Mouse (Mus musculus) embryonic facial prominence, embryonic 15.5 days (tissue): ENCODE measurements around the gene Hist1h3d. TPM values are rescaled to one million over a fixed set of nuclear protein-coding genes. Genes with fewer than 3 reads are reported as not detected.
"Not testable (repeated sequence)": the region's sequence is repeated elsewhere in the genome, so short reads cannot be mapped to it uniquely, and the experiment has no call there.

Experiments
- ATAC-seq: fragments of 200-750 bp; cut with Nextera tagmentation; 2 replicates; pipeline ENCODE4 v1.8.0; 2017; ENCODE audit warnings: low read depth, moderate TSS enrichment; ENCODE audit not compliant: insufficient number of reproducible peaks, low FRiP score, low TSS enrichment
- H3K27ac ChIP-seq: fragments of 300-500 bp; sonication (generic); replicated peaks from 2 replicates; pipeline ENCODE4 v1.5.1; 2015; ENCODE audit warnings: mild to moderate bottlenecking, inconsistent platforms
- H3K27me3 ChIP-seq: fragments of 300-500 bp; sonication (generic); 2 replicates; pipeline ENCODE4 v1.6.1; 2015; ENCODE audit warnings: inconsistent platforms
- H3K36me3 ChIP-seq: fragments of 300-500 bp; sonication (generic); 2 replicates; pipeline ENCODE4 v1.6.1; 2015; ENCODE audit warnings: mild to moderate bottlenecking, inconsistent platforms
- H3K4me1 ChIP-seq: fragments of 300-500 bp; sonication (generic); 2 replicates; pipeline ENCODE4 v1.6.1; 2015; ENCODE audit warnings: inconsistent platforms
- H3K4me2 ChIP-seq: fragments of 300-500 bp; sonication (generic); replicated peaks from 2 replicates; pipeline ENCODE4 v1.6.1; 2015; ENCODE audit warnings: mild to moderate bottlenecking, inconsistent platforms
- H3K4me3 ChIP-seq: fragments of 300-500 bp; sonication (generic); replicated peaks from 2 replicates; pipeline ENCODE4 v1.5.1; 2015; ENCODE audit warnings: mild to moderate bottlenecking, inconsistent platforms
- H3K9ac ChIP-seq: fragments of 300-500 bp; sonication (generic); 2 replicates; pipeline ENCODE4 v1.6.1; 2015; ENCODE audit warnings: inconsistent platforms
- H3K9me3 ChIP-seq: fragments of 300-500 bp; sonication (generic); replicated peaks from 2 replicates; pipeline ENCODE4 v1.6.1; 2016; ENCODE audit warnings: inconsistent platforms
- WGBS: fragments of 180-500 bp; shearing (Covaris S2); methylation state at CpG from one replicate; pipeline ENCODE4 v1.1.7; 2015; 5-methylcytosine and 5-hydroxymethylcytosine counted together
- polyA plus RNA-seq: library from polyadenylated mRNA; unstranded; fragments of >200 nt; fragmentation: Nextera tagmentation; extraction: Ambion mirVana; gene quantifications from 2 replicates; pipeline ENCODE4 v1.2.1, GENCODE M21; 2015

Gene Hist1h3d
- polyA plus RNA-seq, 1 experiment from 2014 or later: 5.0 TPM

DNA sequence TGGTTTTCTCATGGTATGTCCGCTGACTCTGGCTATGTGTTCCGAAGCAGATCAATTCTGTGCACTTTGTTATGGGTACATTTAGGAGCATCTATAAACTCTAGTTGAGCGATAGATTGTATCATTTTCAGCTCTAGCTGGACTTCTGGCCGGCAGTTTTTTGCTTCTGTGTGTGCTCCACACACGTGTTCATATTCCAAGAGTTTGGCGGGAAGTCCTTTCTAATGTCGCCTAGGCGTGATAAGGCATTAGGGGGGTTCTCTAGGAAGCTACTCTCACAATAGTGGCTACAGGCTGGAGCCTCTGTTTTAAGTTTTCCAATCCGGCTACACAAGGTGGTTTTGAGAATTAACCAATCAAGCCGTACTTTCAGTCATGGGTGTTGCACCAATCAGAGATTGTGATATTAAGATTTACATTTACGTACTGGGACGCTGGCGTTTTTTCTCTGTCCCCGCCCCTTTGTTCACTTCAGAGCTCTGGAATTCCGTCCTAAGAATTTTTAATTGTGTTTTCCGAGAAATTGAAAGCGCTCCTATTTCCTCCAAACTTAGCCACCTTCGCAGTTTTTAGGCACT is 19.6 kb upstream of the Hist1h3d start:
- WGBS: under 1% methylated on average over 18 of the region's 18 CpGs
- Histone ChIP-seq H3K27me3 (no peaks in the 10 kb centered on the region), H3K4me2 (peak overlapping the region; percentile 93), H3K36me3 (no peaks in the 10 kb centered on the region), H3K9ac (peak overlapping the region; percentile 58), H3K4me1 (peaks cover 22% of the 10 kb centered on the region), H3K27ac (peak overlapping the region; percentile 98), H3K9me3 (no peaks in the 10 kb centered on the region), H3K4me3 (peak overlapping the region; percentile 55)
- peak; percentile 77 for ATAC-seq

DNA sequence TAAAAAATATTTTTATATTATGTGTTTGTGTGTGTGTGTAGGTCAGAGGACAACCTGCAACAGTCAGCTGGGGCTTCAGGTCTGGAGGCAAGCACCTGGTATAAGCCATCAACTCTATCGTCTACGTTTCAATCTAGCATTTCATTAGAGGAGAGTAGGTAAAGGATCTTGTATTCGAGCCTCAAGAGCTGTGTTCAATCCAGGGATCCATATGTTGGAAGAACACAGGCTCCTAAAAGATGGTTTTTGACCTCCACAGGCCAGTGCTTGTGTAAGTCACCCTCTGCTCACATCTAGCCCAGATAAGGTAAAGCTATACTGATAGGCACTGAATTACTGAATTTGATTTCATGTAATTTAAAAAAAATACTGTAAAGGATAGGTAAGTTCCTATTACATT is 18.7 kb upstream of the Hist1h3d start:
- Histone ChIP-seq H3K4me2 (peak overlapping the region; percentile 93; the same call in 1 of the 2 replicates), H3K27me3 (no peaks in the 10 kb centered on the region), H3K4me1 (peaks cover 19% of the 10 kb centered on the region), H3K27ac (peak overlapping the region; percentile 98), H3K4me3 (no peak overlapping the region), H3K36me3 (no peaks in the 10 kb centered on the region), H3K9me3 (no peaks in the 10 kb centered on the region), H3K9ac (no peak overlapping the region)
- no peak for ATAC-seq
- WGBS: 45% methylated on average over 3 of the region's 3 CpGs

DNA sequence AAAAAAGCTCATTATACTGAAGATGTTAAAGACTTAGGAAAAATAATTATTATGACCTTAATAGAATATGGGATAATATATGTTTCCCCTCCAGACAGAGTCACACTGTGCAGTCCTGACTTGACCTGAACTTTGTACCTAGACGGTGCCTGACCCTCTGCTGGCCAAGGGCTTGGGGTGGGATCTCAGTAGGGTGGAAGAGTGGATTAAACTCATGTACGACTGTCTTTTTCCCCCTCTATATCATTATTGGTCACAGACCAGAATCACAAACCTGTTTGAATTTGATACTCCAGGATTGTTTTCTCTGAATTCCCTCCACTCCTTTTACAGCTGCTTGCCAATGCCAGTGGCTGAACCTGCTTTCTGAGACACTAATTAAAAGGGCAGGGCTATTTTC is 14.9 kb upstream of the Hist1h3d start:
- not testable (repeated sequence) for H3K36me3 ChIP-seq, H3K4me2 ChIP-seq, H3K4me1 ChIP-seq, H3K9me3 ChIP-seq, ATAC-seq, H3K4me3 ChIP-seq, H3K9ac ChIP-seq, H3K27me3 ChIP-seq
- WGBS: 14% methylated on average over 2 of the region's 2 CpGs
- 0 out of 2 replicates have a peak overlapping the region, but pooled peaks have one; percentile 51 for H3K27ac ChIP-seq

DNA sequence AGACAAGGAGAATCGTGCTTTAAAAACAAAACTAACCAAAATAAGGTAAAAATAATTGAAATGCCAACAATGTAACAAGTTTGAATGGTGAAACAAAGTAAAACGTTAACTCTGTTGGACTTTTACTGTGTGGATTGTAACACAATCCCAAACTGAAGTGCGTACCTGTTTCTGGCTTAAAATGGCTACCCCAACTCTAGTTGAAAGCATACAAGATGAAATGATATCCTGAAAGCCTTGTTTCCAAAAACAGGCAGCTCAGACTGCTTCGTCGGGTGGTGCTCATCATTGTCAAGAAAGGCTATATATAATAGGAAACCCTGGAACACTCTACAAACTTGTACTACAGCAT is 14.1 kb upstream of the Hist1h3d start:
- not testable (repeated sequence) for H3K9ac ChIP-seq, H3K4me1 ChIP-seq, ATAC-seq, H3K9me3 ChIP-seq, H3K27me3 ChIP-seq, H3K36me3 ChIP-seq
- 0% methylated on average over 2 of the region's 5 CpGs for WGBS
- Histone ChIP-seq H3K4me2 (peak overlapping the region; percentile 61), H3K4me3 (peak overlapping the region; percentile 52), H3K27ac (peak overlapping the region; percentile 96)

DNA sequence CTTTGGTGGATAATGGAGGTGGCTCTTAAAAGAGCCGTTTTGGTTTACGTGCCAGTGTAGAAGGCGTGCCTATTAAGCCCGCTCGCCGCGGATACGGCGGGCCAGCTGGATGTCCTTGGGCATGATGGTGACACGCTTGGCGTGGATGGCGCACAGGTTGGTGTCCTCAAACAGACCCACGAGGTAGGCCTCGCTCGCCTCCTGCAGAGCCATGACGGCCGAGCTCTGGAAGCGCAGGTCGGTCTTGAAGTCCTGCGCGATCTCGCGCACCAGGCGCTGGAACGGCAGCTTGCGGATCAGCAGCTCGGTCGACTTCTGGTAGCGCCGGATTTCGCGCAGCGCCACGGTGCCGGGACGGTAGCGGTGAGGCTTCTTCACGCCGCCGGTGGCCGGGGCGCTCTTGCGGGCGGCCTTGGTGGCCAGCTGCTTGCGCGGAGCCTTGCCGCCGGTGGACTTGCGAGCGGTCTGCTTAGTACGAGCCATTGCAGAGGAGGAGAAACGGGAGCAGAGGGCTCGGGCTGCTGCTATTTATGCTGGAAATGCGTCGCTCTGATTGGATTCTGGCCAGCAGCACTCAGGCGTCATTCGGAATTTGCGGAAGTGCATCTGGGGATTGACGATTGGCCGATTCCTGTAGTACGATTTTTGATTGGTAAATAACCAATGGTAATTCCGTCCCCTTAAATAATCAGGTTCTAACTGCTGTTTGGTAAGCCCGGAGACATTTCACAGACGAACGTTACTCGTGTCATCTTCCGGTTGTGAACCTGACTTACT is 13.5 kb upstream of the Hist1h3d start, which contains the start of gene Hist1h3e:
TSS of gene Hist1h3e (minus strand) at position 487 of the 777 bp plus-strand sequence.
- Histone ChIP-seq H3K9ac (peak within 1 kb of the TSS; percentile 45), H3K4me2 (peak within 1 kb of the TSS; percentile 61), H3K27ac (peak within 1 kb of the TSS; percentile 96), H3K4me3 (peak within 1 kb of the TSS; percentile 52)
- H3K36me3 ChIP-seq, H3K27me3 ChIP-seq, H3K4me1 ChIP-seq, H3K9me3 ChIP-seq: not testable (repeated sequence)
- peak; percentile 90 for ATAC-seq
- WGBS: under 1% methylated on average over 67 of the region's 67 CpGs

DNA sequence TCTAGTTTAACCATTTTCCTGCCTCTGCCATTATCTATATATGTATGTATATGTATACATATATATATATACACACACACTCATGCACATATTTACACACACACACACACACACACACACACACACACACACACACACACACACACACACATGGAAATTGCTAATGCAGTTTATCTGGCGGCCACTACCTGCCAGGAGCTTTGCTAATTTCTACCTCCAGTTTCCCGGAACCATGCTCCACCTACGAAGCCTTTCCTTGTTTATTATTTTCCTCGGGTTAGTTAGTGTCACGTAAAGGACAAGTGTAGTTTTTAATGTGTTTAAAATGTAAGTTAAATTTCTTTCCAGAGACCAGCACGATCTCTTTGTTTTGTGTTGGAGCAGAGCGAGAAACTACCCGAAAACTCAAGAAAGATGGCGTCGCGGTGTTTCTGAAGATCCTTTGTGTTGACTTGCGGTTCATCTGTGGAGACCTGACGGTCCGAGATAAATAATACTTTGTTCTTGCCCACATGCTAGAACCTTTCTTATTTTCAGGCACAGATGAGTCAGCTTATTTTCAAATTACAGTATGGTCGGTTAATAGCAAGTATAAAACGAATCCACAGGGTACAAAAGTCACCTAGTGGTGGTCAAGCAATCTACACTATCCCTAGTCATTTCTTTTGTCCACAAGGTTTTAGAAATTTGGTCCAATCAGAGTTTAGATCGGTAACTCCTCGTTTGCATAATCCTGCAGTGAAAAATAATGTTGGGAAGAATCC is 12.7 kb upstream of the Hist1h3d start:
- H3K36me3 ChIP-seq: no peaks in the 10 kb centered on the region
- peak overlapping the region; percentile 40; the same call in 1 of the 2 replicates for H3K9ac ChIP-seq
- H3K4me3 ChIP-seq: peak overlapping the region; percentile 52
- 0 out of 2 replicates have a peak, but pooled peaks have one; percentile 34 for ATAC-seq
- WGBS: 2% methylated on average over 18 of the region's 18 CpGs
- no peaks in the 10 kb centered on the region for H3K9me3 ChIP-seq
- no peaks in the 10 kb centered on the region for H3K4me1 ChIP-seq
- H3K27me3 ChIP-seq: no peaks in the 10 kb centered on the region
- peak overlapping the region; percentile 61 for H3K4me2 ChIP-seq
- peak overlapping the region; percentile 96 for H3K27ac ChIP-seq

DNA sequence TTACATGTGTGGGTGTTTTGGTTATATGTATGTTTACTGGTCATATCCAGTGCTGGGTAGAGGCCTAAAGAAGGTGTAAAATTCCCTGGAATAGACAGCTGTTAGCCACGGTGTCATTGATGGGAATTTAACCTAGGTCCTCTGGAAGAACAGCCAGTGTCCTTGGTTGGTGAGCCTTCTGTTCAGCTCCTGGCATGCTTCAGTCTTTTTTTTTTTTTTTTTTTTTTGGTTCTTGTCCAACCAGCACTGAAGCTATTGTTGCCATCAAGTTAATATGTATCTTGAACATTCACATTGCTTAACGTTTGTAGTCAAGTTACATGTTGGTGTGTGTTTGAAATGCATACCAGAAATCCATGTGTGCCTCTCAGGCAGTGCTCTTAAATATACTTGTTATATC is 11.1 kb upstream of the Hist1h3d start:
- no peak overlapping the region for H3K9ac ChIP-seq
- WGBS: 85% methylated on average over 2 of the region's 2 CpGs
- H3K27ac ChIP-seq: no peak overlapping the region
- H3K4me1 ChIP-seq: no peaks in the 10 kb centered on the region
- no peak for ATAC-seq
- H3K9me3 ChIP-seq: no peaks in the 10 kb centered on the region
- H3K36me3 ChIP-seq: no peaks in the 10 kb centered on the region
- H3K27me3 ChIP-seq: no peaks in the 10 kb centered on the region
- no peak overlapping the region for H3K4me2 ChIP-seq
- H3K4me3 ChIP-seq: no peak overlapping the region

DNA sequence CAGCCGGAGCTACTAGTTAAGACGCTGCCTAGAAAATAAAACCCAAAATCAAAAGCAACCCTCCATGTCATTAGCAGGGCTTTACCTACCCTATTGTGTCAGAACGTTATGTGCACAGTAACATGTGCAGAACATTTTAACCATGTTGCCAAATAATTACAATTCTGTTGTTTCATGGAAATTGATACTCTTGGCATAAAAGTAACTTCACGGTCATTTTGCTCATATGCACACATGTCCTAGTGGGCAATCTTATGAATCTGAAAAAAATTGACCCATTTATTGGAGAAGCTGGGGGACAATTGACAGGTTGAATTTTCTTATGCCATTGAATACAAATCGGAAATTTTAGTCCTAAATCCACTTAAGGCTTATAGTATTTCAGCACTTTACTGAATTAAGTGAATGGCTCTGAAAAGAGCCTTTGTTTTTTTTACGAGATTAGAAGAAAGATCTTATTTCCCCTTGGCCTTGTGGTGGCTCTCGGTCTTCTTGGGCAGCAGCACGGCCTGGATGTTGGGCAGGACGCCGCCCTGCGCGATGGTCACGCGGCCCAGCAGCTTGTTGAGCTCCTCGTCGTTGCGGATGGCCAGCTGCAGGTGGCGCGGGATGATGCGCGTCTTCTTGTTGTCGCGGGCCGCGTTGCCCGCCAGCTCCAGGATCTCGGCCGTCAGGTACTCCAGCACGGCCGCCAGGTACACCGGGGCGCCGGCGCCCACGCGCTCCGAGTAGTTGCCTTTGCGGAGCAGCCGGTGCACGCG is 5.1 kb upstream of the Hist1h3d start:
- not testable (repeated sequence) for H3K27me3 ChIP-seq, H3K9me3 ChIP-seq, H3K36me3 ChIP-seq
- WGBS: under 1% methylated on average over 25 of the region's 41 CpGs
- peak overlapping the region; percentile 59 for H3K4me2 ChIP-seq
- peak; percentile 5; the same call in 1 of the 2 replicates for ATAC-seq
- H3K27ac ChIP-seq: peak overlapping the region; percentile 96
- peaks cover 17% of the 10 kb centered on the region for H3K4me1 ChIP-seq
- peak overlapping the region; percentile 26; the same call in 1 of the 2 replicates for H3K9ac ChIP-seq
- peak overlapping the region; percentile 49 for H3K4me3 ChIP-seq

DNA sequence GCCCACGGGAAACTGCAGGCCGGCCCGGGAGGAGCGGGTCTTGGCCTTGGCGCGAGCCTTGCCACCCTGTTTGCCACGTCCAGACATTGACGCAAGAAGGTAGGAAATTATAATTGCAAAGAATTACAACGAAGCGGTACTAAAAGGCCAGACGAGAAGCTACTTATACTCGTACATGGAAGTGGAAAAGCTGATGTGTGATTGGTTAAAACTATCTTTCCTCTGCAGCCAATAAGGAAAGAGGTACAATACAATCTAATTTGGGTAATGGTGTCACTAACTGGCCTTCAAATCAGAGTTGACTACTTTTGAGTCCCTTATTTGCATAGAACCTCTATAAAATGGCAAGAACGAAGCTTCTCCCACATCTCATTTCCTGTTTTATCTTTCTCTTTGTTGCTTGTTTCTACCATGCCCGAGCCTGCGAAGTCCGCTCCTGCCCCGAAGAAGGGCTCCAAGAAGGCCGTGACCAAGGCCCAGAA is 4.5 kb upstream of the Hist1h3d start, which contains the start of the genes Hist1h2ae and Hist1h2bg:
TSS of gene Hist1h2ae (minus strand) at position 199 of the 482 bp plus-strand sequence.
TSS of gene Hist1h2bg (plus strand) at position 375 of the 482 bp plus-strand sequence.
- H3K4me2 ChIP-seq: peak within 1 kb of the TSS; percentile 59
- peak within 1 kb of the TSS; percentile 96 for H3K27ac ChIP-seq
- no peaks in the 10 kb centered on the region for H3K9me3 ChIP-seq
- H3K4me1 ChIP-seq: peaks cover 17% of the 10 kb centered on the region
- peak within 1 kb of the TSS; percentile 49 for H3K4me3 ChIP-seq
- H3K36me3 ChIP-seq: no peaks in the 10 kb centered on the region
- peak; percentile 90 for ATAC-seq
- 0% methylated on average over 18 of the region's 18 CpGs for WGBS
- H3K27me3 ChIP-seq: no peaks in the 10 kb centered on the region
- peak within 1 kb of the TSS; percentile 47 for H3K9ac ChIP-seq

DNA sequence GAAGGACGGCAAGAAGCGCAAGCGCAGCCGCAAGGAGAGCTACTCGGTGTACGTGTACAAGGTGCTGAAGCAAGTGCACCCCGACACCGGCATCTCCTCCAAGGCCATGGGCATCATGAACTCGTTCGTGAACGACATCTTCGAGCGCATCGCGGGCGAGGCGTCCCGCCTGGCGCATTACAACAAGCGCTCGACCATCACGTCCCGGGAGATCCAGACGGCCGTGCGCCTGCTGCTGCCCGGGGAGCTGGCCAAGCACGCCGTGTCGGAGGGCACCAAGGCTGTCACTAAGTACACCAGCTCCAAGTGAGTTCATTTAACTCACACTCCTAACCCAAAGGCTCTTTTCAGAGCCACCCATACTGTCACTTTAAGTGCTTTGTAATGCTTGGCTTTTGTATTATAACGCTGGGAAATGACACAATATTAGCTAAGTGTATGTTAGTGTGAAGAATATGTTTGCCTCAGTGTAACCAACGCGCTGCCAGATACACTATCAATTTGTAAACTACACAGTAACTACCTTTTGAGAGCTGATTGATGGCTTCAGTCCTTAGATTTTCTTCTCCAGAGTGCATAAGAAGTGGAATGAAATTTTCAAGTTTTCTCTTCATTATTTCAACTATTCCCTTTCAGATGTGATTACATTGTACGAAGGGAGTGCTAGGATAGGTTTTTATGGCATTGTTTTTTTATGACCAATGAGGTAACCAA is 3.9 kb upstream of the Hist1h3d start:
- WGBS: under 1% methylated on average over 17 of the region's 34 CpGs

More for the DNA sequence above, 3.9 kb upstream of the Hist1h3d start:
- H3K9ac ChIP-seq: peak overlapping the region; percentile 47
- H3K27me3 ChIP-seq, ATAC-seq, H3K36me3 ChIP-seq, H3K9me3 ChIP-seq: not testable (repeated sequence)
- peak overlapping the region; percentile 59 for H3K4me2 ChIP-seq
- H3K4me1 ChIP-seq: peaks cover 21% of the 10 kb centered on the region
- peak overlapping the region; percentile 96 for H3K27ac ChIP-seq
- H3K4me3 ChIP-seq: peak overlapping the region; percentile 49
